Mouse (Mus musculus): ENCODE results near the gene Erc2.

DNA sequence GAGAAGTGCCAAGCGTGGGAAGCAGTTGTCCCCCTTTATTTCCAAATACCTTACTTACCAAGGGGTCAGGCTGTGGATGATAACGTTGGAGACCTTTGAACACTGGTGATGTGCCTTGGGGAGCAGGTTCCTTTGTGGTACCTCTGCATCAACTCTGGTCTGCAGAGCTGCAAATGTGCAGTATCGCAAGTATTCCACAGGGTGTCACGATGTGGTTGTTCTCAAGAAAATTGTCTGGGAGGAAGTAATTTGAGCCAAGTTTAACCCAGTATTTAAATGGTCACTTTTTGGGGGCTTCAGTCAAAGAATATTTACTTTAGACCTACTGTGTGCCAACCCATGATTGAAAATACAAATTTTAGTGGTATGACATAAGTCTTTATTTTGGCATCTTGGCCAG, 381.8 kb downstream of the Erc2 start:
- TF ChIP-seq CTCF (IDR thresholded peaks at IDR 0.05; ENCODE audit: low read depth) (peak; percentile 54), EP300 (IDR thresholded peaks at IDR 0.05; ENCODE audit: low read depth) (no peak)
